Mouse (Mus musculus): ENCODE data around the gene Ferd3l.
A peak's percentile ranks its signal among the peaks of the same experiment; 100 is the strongest.

Gene Ferd3l

GRCm38 (mm10) chr12:33928331-33929192 lies at the start of gene Ferd3l:
TSS of gene Ferd3l (plus strand) at chr12:33928425.
- no peak for DNase-seq (ENCODE audit: low read depth, low spot score)

DNA sequence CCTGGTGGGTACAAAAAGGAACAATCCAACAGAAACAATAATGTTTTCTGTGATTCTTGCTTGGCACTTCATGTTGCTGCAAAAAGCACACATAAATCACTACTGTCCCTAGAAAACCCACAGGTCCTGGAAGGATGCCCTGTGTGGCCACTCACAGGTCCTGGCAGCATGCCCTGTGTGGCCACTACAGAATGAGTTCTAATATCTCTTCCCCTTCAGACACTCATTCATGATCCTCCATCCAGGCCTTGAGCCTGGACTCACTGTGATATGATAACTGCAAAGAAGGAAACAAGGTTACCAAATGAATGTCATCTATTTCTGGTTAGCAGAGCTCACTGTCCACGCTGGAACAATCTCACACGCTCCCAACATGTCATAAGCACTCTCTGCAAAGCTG lies 34.3 kb upstream of the Ferd3l start:
- no peak for DNase-seq (ENCODE audit: low read depth, low spot score)

- DNase-seq (ENCODE audit: low read depth, low spot score), result no peak
Observed at GRCm38 (mm10) chr12:33894621-33895020, 33.6 kb upstream of the Ferd3l start.

DNA sequence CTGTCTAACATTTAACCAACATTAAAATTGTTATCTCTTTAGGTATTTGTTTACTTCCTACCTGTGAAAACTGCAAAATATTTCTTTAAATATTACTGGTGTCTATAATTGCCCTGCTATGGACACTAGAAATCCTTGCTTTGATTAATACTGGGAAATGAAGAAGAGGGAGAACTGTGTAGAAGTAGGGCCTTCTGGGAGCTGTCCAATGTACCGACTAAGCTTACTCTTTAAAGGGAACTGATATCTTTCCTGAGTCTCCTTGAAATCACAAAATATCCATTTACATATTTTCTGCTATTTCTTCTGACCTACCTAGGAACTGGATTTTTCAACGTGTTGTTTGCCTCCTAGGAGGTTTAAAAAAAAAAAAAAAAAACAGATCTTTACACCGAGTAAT lies 1.5 kb upstream of the Ferd3l start:
- no peak for DNase-seq (ENCODE audit: low read depth, low spot score)

GRCm38 (mm10) chr12:33927334-33928098 lies 709 bp upstream of the Ferd3l start:
- no peak for DNase-seq (ENCODE audit: low read depth, low spot score)

DNA sequence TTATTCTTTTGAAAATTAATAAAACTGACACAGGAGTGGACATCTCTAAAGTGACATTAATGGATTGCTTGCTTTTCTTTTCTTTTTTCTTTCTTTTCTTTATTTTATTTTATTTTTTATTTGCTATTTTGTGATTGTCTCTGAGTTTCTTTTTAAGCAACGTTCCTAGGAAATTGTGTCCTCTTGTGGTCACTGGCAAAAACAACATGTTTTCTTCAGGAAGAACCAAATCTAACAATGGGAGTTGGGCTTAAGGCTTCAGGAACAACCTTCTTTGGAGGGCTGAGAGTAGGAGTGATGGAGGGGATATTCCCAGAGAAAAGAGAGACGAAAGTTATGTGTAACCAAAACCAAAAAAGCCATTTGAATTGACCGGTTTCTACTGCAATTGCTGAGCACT lies 24.6 kb downstream of the Ferd3l start:
- DNase-seq (ENCODE audit: low read depth, low spot score), result no peak

- DNase-seq (ENCODE audit: low read depth, low spot score), result no peak
Observed at GRCm38 (mm10) chr12:33954931-33955565, 26.8 kb downstream of the Ferd3l start.

DNA sequence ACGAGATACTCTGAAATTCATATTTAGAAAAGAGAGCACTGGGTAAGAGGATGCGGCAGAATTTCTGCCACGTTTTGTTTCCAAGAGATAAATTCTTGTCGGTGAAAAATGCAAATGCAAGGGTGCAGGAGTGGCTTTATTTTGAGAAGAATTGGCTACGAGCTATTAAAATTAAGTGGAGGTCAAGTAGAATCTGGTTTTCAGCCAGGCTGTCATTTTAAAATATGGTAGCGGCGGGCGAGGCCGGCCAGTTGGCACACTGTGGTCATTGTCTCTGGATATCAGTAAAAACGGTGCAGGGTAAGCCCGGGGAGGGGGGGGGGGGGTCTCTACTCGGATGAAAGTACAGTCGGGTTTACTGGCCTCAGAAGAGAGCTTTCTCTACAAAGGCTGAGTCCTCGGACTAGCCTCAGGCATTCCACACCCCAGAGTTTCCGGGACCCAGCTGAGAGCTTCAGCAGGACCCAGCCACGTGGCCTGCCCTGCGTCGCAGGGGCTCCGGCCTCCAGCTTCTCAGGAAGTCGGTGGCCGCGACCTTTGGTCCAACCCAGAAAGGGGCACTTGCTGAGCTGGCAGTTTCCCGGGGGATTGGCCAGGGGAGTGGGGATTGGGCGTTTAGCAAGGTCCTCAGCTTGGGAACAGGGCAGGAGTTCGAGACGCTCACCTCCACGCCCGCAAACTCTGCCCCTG lies 27.5 kb downstream of the Ferd3l start:
- no peak for DNase-seq (ENCODE audit: low read depth, low spot score)

DNA sequence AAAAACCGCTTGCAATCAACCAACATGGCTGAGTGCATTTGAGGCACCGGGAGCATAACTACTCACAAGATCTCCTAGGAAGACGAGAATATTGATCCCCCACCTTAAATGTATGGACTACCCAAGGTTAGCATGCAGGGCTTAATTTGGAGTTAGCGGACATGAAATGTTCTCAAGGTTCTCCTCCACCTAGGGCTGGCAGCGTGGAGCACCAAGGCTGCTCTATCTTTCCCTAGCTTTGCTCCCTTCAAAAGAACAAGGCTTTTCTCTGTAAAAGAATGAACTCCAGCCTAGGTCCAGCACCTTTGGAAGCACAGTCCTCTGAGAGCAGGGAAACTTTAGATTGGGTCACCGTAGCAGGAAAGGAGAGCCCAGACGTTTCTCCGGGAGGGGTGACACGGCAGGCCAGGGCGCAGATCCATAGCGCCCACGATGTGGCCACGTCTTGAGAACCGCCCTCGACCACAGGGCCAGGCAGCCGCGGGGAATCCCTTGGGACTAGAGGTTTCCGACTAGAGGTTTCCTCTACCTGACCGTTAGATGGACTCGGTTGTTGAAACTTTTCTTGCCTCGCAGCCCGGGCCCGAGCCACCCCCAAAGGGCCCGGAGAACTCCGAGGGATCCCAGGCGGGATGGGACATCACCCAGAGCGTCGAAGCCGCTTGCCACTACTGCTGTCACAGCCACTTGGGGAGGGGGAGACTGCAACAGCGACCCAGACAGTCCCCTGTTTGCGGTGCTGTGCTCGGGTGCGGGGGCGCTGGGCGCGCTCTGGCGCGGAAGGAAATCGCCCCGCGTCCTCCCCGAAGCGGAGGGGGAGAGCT lies 28.6 kb downstream of the Ferd3l start:
- DNase-seq (ENCODE audit: low read depth, low spot score), result no peak

- peak; percentile 65 for DNase-seq (ENCODE audit: low read depth, low spot score)
Observed at GRCm38 (mm10) chr12:33957400-33958240, 29.4 kb downstream of the Ferd3l start, which contains the start of gene Twist1. TSS of gene Twist1 (plus strand) at chr12:33957671.

GRCm38 (mm10) chr12:33958241-33959194 lies 30.3 kb downstream of the Ferd3l start:
- no peak for DNase-seq (ENCODE audit: low read depth, low spot score)

DNA sequence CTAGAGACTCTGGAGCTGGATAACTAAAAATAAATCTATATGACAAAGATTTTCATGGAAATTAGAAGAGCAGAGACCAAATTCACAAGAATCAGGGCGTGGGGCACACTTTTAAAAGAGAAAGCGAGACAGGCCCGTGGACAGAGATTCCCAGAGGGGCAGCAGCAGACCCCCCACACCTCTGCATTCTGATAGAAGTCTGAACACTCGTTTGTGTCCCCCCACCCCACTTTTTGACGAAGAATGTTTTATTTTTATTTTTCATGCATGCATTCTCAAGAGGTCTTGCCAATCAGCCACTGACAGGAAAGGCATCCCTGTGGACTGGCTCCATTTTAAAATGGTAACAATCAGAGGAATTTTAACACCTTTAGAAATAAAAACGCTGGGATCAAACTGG lies 31.0 kb downstream of the Ferd3l start:
- DNase-seq (ENCODE audit: low read depth, low spot score), result no peak

GRCm38 (mm10) chr12:33959846-33960245 lies 31.6 kb downstream of the Ferd3l start:
- no peak for DNase-seq (ENCODE audit: low read depth, low spot score)

GRCm38 (mm10) chr12:33961013-33961412 lies 32.8 kb downstream of the Ferd3l start:
- no peak for DNase-seq (ENCODE audit: low read depth, low spot score)

DNA sequence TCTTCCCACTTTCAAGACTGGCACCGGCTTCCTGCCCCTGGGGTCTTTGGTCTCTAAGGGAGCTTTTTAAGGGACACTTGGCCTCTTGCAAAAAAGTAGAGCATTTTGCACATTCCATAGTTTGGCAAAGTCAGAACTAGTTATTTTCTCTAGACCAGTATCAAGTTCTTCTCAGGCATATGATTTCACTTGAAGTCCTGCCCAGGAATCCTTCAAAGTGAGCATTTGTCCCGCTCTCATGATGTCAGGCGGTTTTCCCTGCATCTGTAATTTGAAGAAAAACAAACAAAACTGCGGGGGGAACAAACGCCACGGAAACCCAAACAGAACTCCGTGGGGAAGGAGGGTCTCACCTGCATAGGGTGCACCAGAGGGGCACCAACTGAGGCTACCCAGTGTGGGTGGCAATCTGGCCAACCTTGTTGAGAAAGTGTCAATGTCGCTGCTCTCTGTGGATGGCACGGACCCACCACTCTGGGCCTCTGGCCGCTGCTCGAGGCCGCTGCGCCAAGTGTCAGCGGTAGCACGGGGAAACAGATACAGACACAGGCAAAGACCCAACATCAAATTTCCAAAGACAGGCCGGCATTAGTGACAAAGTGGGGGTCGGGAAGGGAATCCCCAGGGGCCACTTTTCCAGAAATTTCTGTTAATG lies 34.0 kb downstream of the Ferd3l start:
- no peak for DNase-seq (ENCODE audit: low read depth, low spot score)

- DNase-seq (ENCODE audit: low read depth, low spot score), result no peak
Observed at GRCm38 (mm10) chr12:33962773-33963130, 34.5 kb downstream of the Ferd3l start.

- DNase-seq (ENCODE audit: low read depth, low spot score), result no peak
Observed at GRCm38 (mm10) chr12:33963671-33964369, 35.6 kb downstream of the Ferd3l start.

GRCm38 (mm10) chr12:33964427-33964826 lies 36.2 kb downstream of the Ferd3l start:
- DNase-seq (ENCODE audit: low read depth, low spot score), result no peak

All from skeletal muscle tissue, adult 2 months (tissue).